Comparison of ENCODE assay signal across 9 mouse cellular contexts in the genomic region with DNA sequence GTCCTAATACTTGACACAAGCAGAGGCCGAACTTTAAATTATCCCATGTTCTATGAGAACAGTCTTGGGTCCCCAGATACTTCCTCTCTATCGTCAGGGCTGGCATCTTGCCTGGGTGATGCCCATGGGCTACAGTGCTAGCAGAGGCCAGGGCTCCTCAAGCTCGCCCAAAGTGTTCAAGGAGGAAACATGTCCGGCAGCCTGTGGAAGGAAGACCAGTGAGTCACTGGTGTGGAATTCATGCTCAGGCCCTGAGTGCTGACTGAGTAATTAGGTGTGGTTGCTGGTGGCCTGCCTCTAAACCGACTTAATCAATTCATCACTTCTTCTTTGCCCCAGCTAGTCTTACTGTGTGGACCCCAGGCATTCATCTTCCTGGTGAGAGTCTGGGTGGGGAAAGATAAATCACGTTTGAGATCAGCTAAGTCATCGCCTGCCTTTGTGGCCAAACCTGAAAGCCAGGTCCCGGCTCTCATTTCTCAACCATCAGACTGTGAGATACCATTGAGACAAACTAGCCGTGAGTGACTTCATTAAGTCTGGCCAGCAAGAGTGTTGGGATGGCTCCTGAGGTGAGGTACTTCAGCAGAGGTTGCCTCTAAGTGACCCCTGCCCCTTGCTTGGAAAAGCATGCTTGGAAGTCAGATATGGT. TPM values are rescaled to one million over a fixed set of nuclear protein-coding genes. Genes with fewer than 3 reads are reported as not detected.
DNase-seq lines count a peak whose midpoint lies in the region; ATAC-seq lines count a peak whose summit lies in the region.
"Had no signal": no experiment of that assay in that cellular context is flagged by ENCODE, and none has a peak within 500 bp of the region (broad histone marks: within the 10 kb centered on the region; RNA-seq: fewer than 3 reads in every experiment).

No protein-coding gene starts in this region.

- WGBS in heart, embryonic 13.5 days = 34% methylated on average over 9 of the region's 9 CpGs
- 76% methylated on average over 9 of the region's 9 CpGs for WGBS in forebrain, embryonic 12.5 days
- 55% methylated on average over 9 of the region's 9 CpGs for WGBS in hindbrain, embryonic 14.5 days

- H3K36me3 ChIP-seq in heart, embryonic 13.5 days = no peaks in the 10 kb centered on the region
- no peaks in the 10 kb centered on the region for H3K36me3 ChIP-seq in forebrain, embryonic 12.5 days (replicated peaks)
- H3K36me3 ChIP-seq in hindbrain, embryonic 14.5 days (replicated peaks; ENCODE audit: control insufficient read depth, insufficient read depth) = no peaks in the 10 kb centered on the region

- peaks cover 48% of the 10 kb centered on the region for H3K4me1 ChIP-seq in heart, embryonic 13.5 days
- peaks cover 64% of the 10 kb centered on the region for H3K4me1 ChIP-seq in forebrain, embryonic 12.5 days
- peaks cover 46% of the 10 kb centered on the region for H3K4me1 ChIP-seq in hindbrain, embryonic 14.5 days (replicated peaks; ENCODE audit: control insufficient read depth, insufficient read depth, low read length)

- H3K9me3 ChIP-seq in heart, embryonic 13.5 days = no peaks in the 10 kb centered on the region
- H3K9me3 ChIP-seq in forebrain, embryonic 12.5 days = no peaks in the 10 kb centered on the region
- no peaks in the 10 kb centered on the region for H3K9me3 ChIP-seq in hindbrain, embryonic 14.5 days (ENCODE audit: control insufficient read depth, low read length)

- peak; percentile 54 for DNase-seq in testis, postnatal 10 days (ENCODE audit: low spot score)
- no peak for DNase-seq in testis, postnatal 14 days (ENCODE audit: low spot score)
- peak; percentile 57 to 67 for DNase-seq in kidney, postnatal 4 days
- peak; percentile 58 to 62 for DNase-seq in urinary bladder, postnatal 36 days (ENCODE audit: low spot score in 2 of 2)
- DNase-seq in frontal cortex, adult 2 months (ENCODE audit: extremely low spot score in 1 of 2, low spot score in 1 of 2) = no peak
- no peak for DNase-seq in hindbrain, embryonic 14.5 days (ENCODE audit: low spot score)
- DNase-seq: retina, postnatal 1 day had no signal

- ATAC-seq in heart, embryonic 13.5 days (ENCODE audit: extremely low read depth, insufficient number of reproducible peaks, low FRiP score, low TSS enrichment) = no peak; the same call in 1 of the 2 replicates
- no peak for ATAC-seq in forebrain, embryonic 12.5 days (ENCODE audit: low FRiP score)
- no peak for ATAC-seq in hindbrain, embryonic 14.5 days (ENCODE audit: low FRiP score)

- H3K4me2 ChIP-seq in heart, embryonic 13.5 days = peak overlapping the region; percentile 22
- no peak overlapping the region for H3K4me2 ChIP-seq in forebrain, embryonic 12.5 days
- no peak overlapping the region for H3K4me2 ChIP-seq in hindbrain, embryonic 14.5 days (replicated peaks)

- H3K27me3 ChIP-seq in heart, embryonic 13.5 days (replicated peaks) = peaks cover 13% of the 10 kb centered on the region; the same call in 1 of the 2 replicates
- H3K27me3 ChIP-seq in forebrain, embryonic 12.5 days = 0 out of 2 replicates have a peak, but pooled peaks cover 4% of the 10 kb centered on the region
- no peaks in the 10 kb centered on the region for H3K27me3 ChIP-seq in hindbrain, embryonic 14.5 days (ENCODE audit: control insufficient read depth, insufficient read depth, low read length)

- H3K27ac ChIP-seq in heart, embryonic 13.5 days (replicated peaks) = peak overlapping the region; percentile 48; the same call in 1 of the 2 replicates
- H3K27ac ChIP-seq in forebrain, embryonic 12.5 days = no peak overlapping the region
- H3K27ac ChIP-seq in hindbrain, embryonic 14.5 days = no peak overlapping the region

- H3K4me3 ChIP-seq in heart, embryonic 13.5 days = no peak overlapping the region
- no peak overlapping the region for H3K4me3 ChIP-seq in forebrain, embryonic 12.5 days (replicated peaks)
- no peak overlapping the region for H3K4me3 ChIP-seq in hindbrain, embryonic 14.5 days (replicated peaks; ENCODE audit: low read length)

- H3K9ac ChIP-seq in heart, embryonic 13.5 days = 0 out of 2 replicates have a peak overlapping the region, but pooled peaks have one; percentile 19
- no peak overlapping the region for H3K9ac ChIP-seq in forebrain, embryonic 12.5 days
- H3K9ac ChIP-seq in hindbrain, embryonic 14.5 days = no peak overlapping the region

RNA-seq across cellular contexts. Expression of gene Ackr3, which starts 21.9 kb away (rescaled TPM):
- polyA plus RNA-seq in heart, embryonic 13.5 days (2015; fragmentation: Nextera tagmentation; extraction: Ambion mirVana) = 38.3 and 38.5 TPM in 2 replicates
- 25.5 and 28.7 TPM in 2 replicates for polyA plus RNA-seq in forebrain, embryonic 12.5 days (2016; fragmentation: Nextera tagmentation; extraction: Ambion mirVana)
- 18.6 and 20.4 TPM in 2 replicates for polyA plus RNA-seq in frontal cortex, adult 2 months (2012; rRNA removed)
- polyA plus RNA-seq in hindbrain, embryonic 14.5 days (2014; fragmentation: Nextera tagmentation; extraction: Ambion mirVana) = 10.3 and 11.1 TPM in 2 replicates

Comparison
In these comparisons a context has a peak if more than half of its experiments do, and no peak if none do; other contexts are left out.
1. DNase-seq: peak in testis, postnatal 10 days (single experiment), kidney, postnatal 4 days (2 of 2) and urinary bladder, postnatal 36 days (2 of 2); none in testis, postnatal 14 days (single experiment), frontal cortex, adult 2 months (0 of 2) and hindbrain, embryonic 14.5 days (single experiment).